Mouse (Mus musculus) heart, embryonic 16.5 days (tissue): ENCODE measurements around the gene Actl6b. TPM values are rescaled to one million over a fixed set of nuclear protein-coding genes. Genes with fewer than 3 reads are reported as not detected.
A peak's percentile ranks its signal among the peaks of the same experiment; 100 is the strongest.

Experiments
- ATAC-seq: fragments of 200-750 bp; cut with Nextera tagmentation; replicated peaks from 2 replicates; pipeline ENCODE4 v1.8.0; 2017; ENCODE audit warnings: moderate number of reproducible peaks; ENCODE audit not compliant: insufficient read depth, low FRiP score; ENCODE audit errors: extremely low read depth
- H3K27ac ChIP-seq: fragments of 300-500 bp; sonication (generic); 2 replicates; pipeline ENCODE4 v1.5.1; 2014; ENCODE audit warnings: mild to moderate bottlenecking, low read length, control low read depth, moderate library complexity
- H3K27me3 ChIP-seq: fragments of 300-500 bp; sonication (generic); 2 replicates; pipeline ENCODE4 v1.6.1; 2014; ENCODE audit warnings: low read length, mixed read lengths; ENCODE audit not compliant: control insufficient read depth, insufficient read depth
- H3K36me3 ChIP-seq: fragments of 300-500 bp; sonication (generic); 2 replicates; pipeline ENCODE4 v1.6.1; 2014; ENCODE audit not compliant: control insufficient read depth, insufficient read depth
- H3K4me1 ChIP-seq: fragments of 300-500 bp; sonication (generic); 2 replicates; pipeline ENCODE4 v1.6.1; 2014; ENCODE audit warnings: low read length, mixed read lengths; ENCODE audit not compliant: control insufficient read depth, insufficient read depth
- H3K4me2 ChIP-seq: fragments of 300-500 bp; sonication (generic); 2 replicates; pipeline ENCODE4 v1.6.1; 2014; ENCODE audit warnings: low read depth, mild to moderate bottlenecking, control low read depth, low read length
- H3K4me3 ChIP-seq: fragments of 300-500 bp; sonication (generic); 2 replicates; pipeline ENCODE4 v1.5.1; 2014; ENCODE audit warnings: mild to moderate bottlenecking, control low read depth, low read length
- H3K9ac ChIP-seq: fragments of 300-500 bp; sonication (generic); 2 replicates; pipeline ENCODE4 v1.6.1; 2014; ENCODE audit warnings: low read length, control low read depth
- H3K9me3 ChIP-seq: fragments of 300-500 bp; sonication (generic); replicated peaks from 2 replicates; pipeline ENCODE4 v1.6.1; 2016; ENCODE audit warnings: low read length; ENCODE audit not compliant: control insufficient read depth
- WGBS: fragments of 180-500 bp; shearing (Covaris S2); extraction: QIAGEN DNeasy Blood & Tissue Kit; methylation state at CpG from one replicate; pipeline ENCODE4 v1.1.7; 2014; 5-methylcytosine and 5-hydroxymethylcytosine counted together
- polyA plus RNA-seq: library from polyadenylated mRNA; unstranded; fragments of >200 nt; fragmentation: Nextera tagmentation; extraction: Ambion mirVana; gene quantifications from 2 replicates; pipeline ENCODE4 v1.2.1, GENCODE M21; 2015

Gene Actl6b
- polyA plus RNA-seq, 1 experiment from 2014 or later: 0.33 TPM

DNA sequence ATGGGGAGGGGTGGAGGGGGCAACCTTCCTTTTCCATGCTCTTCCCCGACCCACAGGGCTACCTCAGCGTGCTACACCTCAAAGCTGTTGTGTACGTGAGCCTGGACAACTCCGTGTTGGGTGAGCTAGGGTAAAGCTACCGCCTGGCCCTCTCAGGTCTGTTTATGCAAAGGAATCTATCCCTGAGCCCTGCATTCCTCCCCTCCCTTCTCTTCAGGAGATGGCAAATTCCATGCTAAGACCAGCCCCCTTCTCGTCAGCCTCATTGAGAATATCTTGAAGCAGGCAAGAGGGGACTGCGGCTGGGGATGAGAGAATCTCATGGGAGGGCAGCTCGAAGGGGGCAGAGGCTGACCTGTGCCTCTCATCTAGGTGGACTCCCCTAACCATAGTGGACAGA lies 29.4 kb downstream of the Actl6b start:
- Histone ChIP-seq H3K4me3 (no peak overlapping the region), H3K27ac (no peak overlapping the region), H3K36me3 (no peaks in the 10 kb centered on the region), H3K4me1 (peaks cover 7% of the 10 kb centered on the region; the same call in 1 of the 2 replicates), H3K4me2 (no peak overlapping the region), H3K27me3 (peaks cover 19% of the 10 kb centered on the region; the same call in 1 of the 2 replicates), H3K9me3 (peaks cover 4% of the 10 kb centered on the region; the same call in 1 of the 2 replicates), H3K9ac (no peak overlapping the region)
- no peak for ATAC-seq
- WGBS: 18% methylated on average over 8 of the region's 8 CpGs

DNA sequence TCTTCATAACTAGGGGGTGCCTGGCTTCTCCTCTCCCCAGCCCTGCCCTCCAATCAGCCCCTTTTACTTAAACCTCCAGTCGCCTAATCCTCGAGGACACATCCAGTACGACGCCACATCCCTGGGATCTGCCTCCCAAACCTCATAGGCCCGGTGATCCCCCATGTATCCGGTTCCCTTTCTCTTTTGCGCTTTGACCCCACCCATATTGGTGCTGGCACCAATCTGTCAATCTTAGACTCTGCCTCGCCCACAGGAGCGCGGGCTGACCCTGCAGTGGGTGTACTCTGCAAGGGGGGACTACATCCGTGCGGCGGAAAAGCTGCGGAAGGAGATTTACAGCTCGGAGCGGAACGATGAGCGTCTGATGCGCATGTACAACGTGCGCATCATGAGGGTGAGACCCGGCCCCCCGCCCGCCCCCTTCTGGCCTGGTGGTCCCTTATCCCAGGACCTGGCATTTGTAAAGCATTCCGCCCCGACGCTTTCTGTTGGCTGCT lies 30.4 kb downstream of the Actl6b start:
- Histone ChIP-seq H3K27me3 (peaks cover 19% of the 10 kb centered on the region; the same call in 1 of the 2 replicates), H3K4me2 (peak overlapping the region; percentile 72)

DNA sequence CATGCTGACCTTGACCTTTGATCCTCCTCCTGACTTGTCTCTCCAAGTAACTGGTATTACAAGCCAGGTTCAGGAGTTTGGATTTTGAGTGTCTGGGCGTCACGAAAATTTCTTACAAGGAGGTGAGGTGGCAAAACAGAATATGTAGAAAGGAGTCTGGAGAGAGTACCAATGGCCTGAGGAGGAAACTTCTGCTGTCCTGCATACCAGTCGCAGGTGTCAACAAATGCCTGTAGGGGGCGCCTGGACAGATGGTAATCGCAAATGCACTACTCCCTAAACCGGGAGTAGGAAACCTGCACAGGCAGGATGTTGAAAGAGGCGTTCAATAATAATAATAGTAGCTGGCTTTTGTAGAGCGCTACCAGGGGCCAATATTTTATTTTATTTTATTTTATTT lies 31.7 kb downstream of the Actl6b start:
- Histone ChIP-seq H3K4me2 (no peak overlapping the region), H3K9ac (no peak overlapping the region), H3K27ac (no peak overlapping the region), H3K9me3 (peaks cover 5% of the 10 kb centered on the region; the same call in 1 of the 2 replicates), H3K4me1 (peaks cover 7% of the 10 kb centered on the region; the same call in 1 of the 2 replicates), H3K36me3 (no peaks in the 10 kb centered on the region), H3K4me3 (no peak overlapping the region), H3K27me3 (peaks cover 19% of the 10 kb centered on the region; the same call in 1 of the 2 replicates)
- 31% methylated on average over 8 of the region's 8 CpGs for WGBS
- ATAC-seq: no peak

More for the DNA sequence above, 30.4 kb downstream of the Actl6b start:
- peaks cover 5% of the 10 kb centered on the region; the same call in 1 of the 2 replicates for H3K9me3 ChIP-seq
- peak overlapping the region; percentile 52 for H3K4me3 ChIP-seq
- WGBS: 9% methylated on average over 27 of the region's 27 CpGs
- H3K9ac ChIP-seq: peak overlapping the region; percentile 66
- no peaks in the 10 kb centered on the region for H3K36me3 ChIP-seq
- no peak overlapping the region for H3K27ac ChIP-seq
- H3K4me1 ChIP-seq: peaks cover 7% of the 10 kb centered on the region; the same call in 1 of the 2 replicates
- peak; percentile 45; the same call in 1 of the 2 replicates for ATAC-seq

DNA sequence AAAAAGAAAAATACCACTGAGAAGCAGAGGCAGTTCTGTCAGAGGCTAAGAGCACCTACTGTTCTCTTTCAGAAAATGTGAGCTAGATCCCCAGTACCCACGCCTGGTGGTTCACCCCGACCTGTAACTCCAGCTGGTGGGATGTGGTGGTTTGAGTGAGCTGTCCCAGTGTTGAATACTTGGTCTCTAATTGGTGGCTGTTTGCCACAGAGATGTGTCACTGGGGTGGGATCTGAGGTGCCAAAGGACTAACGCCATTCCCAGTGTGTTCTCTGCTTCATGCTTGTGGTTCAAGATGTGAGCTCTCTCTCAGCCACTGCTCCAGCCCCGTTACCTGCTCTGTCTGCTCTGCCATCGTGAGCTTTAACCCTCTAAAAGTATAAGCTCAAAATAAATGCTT lies 37.2 kb downstream of the Actl6b start:
- H3K4me2 ChIP-seq: no peak overlapping the region
- H3K4me3 ChIP-seq: no peak overlapping the region
- no peaks in the 10 kb centered on the region for H3K36me3 ChIP-seq
- H3K27me3 ChIP-seq: no peaks in the 10 kb centered on the region
- H3K27ac ChIP-seq: no peak overlapping the region
- no peak for ATAC-seq
- H3K9me3 ChIP-seq: peaks cover 5% of the 10 kb centered on the region; the same call in 1 of the 2 replicates
- H3K4me1 ChIP-seq: no peaks in the 10 kb centered on the region
- H3K9ac ChIP-seq: no peak overlapping the region
- 73% methylated on average over 5 of the region's 5 CpGs for WGBS

DNA sequence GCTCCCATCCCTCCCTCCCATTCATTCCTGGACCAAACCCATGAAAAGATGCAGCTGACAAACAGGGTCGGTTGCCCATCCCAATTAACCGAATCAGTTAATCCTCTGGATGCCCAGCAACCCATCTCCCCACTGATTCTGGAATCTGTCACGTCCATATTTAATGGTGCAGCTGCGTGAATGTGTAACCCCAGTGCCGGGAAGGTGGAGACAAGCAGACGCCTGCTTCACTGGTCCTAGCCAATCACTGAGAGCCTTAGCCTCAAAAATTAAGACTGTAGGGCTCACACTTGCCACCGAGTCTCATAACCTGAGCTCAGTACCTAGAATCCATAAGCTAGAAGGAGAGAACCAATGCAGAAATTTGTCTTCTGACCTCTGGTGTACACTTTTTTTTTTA lies 42.6 kb downstream of the Actl6b start:
- Histone ChIP-seq H3K4me2 (no peak overlapping the region), H3K9me3 (no peaks in the 10 kb centered on the region), H3K27ac (no peak overlapping the region), H3K4me1 (peaks cover 9% of the 10 kb centered on the region; the same call in 1 of the 2 replicates), H3K4me3 (no peak overlapping the region), H3K9ac (no peak overlapping the region), H3K36me3 (no peaks in the 10 kb centered on the region), H3K27me3 (no peaks in the 10 kb centered on the region)
- ATAC-seq: no peak
- WGBS: 76% methylated on average over 7 of the region's 7 CpGs

DNA sequence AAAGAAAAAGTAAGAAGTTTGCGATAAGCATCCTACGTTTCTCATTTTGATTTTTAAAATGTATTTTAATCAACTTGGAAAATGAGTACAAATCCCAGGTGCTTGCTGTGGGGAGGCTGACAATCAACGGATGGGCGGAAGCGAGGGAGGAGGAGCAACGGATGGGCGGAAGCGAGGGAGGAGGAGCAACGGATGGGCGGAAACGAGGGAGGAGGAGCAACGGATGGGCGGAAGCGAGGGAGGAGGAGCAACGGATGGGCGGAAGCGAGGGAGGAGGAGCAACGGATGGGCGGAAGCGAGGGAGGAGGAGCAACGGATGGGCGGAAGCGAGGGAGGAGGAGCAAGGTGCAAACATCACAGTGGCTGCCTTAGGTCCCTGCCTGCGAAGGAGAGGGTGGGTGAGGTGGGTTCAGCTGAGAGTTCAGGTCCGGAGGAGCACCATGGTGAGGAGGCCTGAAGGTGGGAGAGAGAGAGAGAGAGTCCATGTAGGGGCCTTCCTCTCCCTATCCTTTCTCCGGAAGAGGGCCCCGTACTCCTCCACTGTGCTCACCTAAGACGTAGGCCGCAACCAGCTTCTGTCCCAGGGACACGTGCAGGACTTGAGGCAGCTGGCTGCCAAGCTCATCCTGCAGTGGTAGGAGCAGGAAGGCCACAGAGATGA lies 43.4 kb downstream of the Actl6b start:
- Histone ChIP-seq H3K27me3 (no peaks in the 10 kb centered on the region), H3K4me3 (no peak overlapping the region), H3K9ac (no peak overlapping the region), H3K4me2 (no peak overlapping the region), H3K4me1 (peaks cover 9% of the 10 kb centered on the region; the same call in 1 of the 2 replicates), H3K27ac (0 out of 2 replicates have a peak overlapping the region, but pooled peaks have one; percentile 48), H3K9me3 (no peaks in the 10 kb centered on the region), H3K36me3 (no peaks in the 10 kb centered on the region)
- WGBS: 29% methylated on average over 27 of the region's 30 CpGs
- no peak for ATAC-seq

DNA sequence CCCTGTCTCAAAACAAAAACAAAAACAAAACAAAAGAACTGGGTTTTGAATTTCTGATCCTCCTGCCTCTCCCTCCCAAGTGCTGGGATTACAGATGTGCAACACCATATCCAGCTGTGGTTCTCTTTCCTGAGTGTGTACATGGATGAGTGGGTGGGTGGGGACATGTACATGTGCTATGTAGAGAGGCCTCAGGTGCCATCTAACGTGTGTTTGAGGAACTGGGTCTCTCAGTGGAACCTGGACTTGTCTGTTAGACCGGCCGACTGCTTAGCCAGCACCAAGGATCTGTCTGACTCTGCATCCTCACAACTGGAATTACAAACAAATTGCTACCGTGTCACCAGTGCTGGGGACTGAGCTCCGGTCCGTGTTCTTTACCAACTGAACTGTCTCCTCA lies 44.3 kb downstream of the Actl6b start:
- WGBS: 90% methylated on average over 6 of the region's 6 CpGs

DNA sequence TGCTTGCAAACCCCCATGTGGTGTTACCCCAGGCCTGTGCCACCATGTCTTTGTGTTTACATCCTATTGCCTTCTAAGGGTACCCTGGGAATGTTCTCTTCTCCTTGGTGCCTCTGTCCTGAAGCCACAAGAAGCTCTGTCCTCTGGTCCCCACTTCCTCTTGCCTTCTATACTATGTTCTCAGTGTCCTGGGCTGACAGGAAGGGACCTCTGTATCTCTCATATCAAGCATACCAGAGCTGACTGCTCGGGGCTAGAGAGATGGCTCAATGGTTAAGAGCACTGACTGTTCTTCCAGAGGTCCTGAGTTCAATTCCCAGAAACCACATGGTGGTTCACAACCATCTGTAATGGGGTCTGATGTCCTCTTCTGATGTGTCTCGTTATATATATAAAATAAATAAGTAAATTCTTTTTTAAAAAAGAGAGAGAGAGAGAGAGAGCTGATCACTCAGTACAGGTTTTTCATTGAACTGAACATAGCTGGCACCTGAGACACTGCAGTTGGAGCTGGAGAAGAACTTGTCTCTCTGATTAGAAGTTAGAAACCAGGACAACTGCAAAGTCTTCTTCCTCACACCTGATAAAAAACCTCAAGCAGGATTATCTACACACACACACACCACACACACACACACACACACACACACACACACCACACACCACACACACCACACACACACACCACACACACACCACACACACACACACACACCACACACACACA lies 44.9 kb downstream of the Actl6b start:
- Histone ChIP-seq H3K9ac (no peak overlapping the region), H3K27ac (no peak overlapping the region), H3K27me3 (no peaks in the 10 kb centered on the region), H3K4me2 (no peak overlapping the region), H3K9me3 (no peaks in the 10 kb centered on the region), H3K4me3 (no peak overlapping the region), H3K36me3 (no peaks in the 10 kb centered on the region), H3K4me1 (peaks cover 19% of the 10 kb centered on the region)
- WGBS: 65% methylated on average over 2 of the region's 2 CpGs
- ATAC-seq: no peak

More for the DNA sequence above, 44.3 kb downstream of the Actl6b start:
- H3K27me3 ChIP-seq: no peaks in the 10 kb centered on the region
- H3K27ac ChIP-seq: no peak overlapping the region
- H3K9me3 ChIP-seq: no peaks in the 10 kb centered on the region
- no peak for ATAC-seq
- peaks cover 14% of the 10 kb centered on the region for H3K4me1 ChIP-seq
- no peak overlapping the region for H3K9ac ChIP-seq
- H3K36me3 ChIP-seq: no peaks in the 10 kb centered on the region
- H3K4me3 ChIP-seq: no peak overlapping the region
- no peak overlapping the region for H3K4me2 ChIP-seq

DNA sequence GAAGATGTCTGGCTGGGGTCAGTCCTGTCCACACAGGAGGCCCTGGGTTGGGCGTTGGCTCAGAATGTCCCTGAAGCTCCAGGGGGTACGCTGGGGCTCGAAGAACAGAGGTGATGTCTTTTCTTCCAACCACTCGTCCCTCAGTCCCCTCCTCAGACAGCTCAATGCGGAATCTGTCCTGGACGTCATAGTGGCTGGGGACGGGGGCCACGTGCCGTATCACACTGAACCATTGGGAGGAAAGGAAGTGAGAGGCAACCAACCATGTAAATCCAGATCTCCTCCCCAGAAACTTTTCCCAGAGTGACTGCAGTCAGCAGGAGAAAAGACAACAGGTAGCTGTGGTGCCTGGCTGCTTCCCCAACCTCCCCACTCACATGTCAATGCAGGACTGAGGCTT lies 46.3 kb downstream of the Actl6b start:
- H3K9ac ChIP-seq: peak overlapping the region; percentile 96
- peaks cover 5% of the 10 kb centered on the region; the same call in 1 of the 2 replicates for H3K36me3 ChIP-seq
- no peaks in the 10 kb centered on the region for H3K27me3 ChIP-seq
- no peak for ATAC-seq
- H3K4me3 ChIP-seq: peak overlapping the region; percentile 74
- no peaks in the 10 kb centered on the region for H3K9me3 ChIP-seq
- 56% methylated on average over 9 of the region's 9 CpGs for WGBS
- H3K4me2 ChIP-seq: peak overlapping the region; percentile 100
- H3K27ac ChIP-seq: 0 out of 2 replicates have a peak overlapping the region, but pooled peaks have one; percentile 15
- peaks cover 20% of the 10 kb centered on the region for H3K4me1 ChIP-seq
